Mouse (Mus musculus): Measurements from ENCODE around the gene Kif26a.

GRCm38 (mm10) chr12:112200045-112200444, 54.0 kb downstream of the Kif26a start:
- TF ChIP-seq CEBPB (IDR thresholded peaks at IDR 0.05; ENCODE audit: insufficient read depth, poor library complexity, severe bottlenecking) (no peak), MYOG (IDR thresholded peaks at IDR 0.05; ENCODE audit: control insufficient read depth in 1 of 3, insufficient read depth in 1 of 3, insufficient read length in 2 of 3, low read depth in 2 of 3) (no peak), TCF12 (IDR thresholded peaks at IDR 0.05; ENCODE audit: insufficient read depth, poor library complexity, severe bottlenecking) (no peak), USF1 (IDR thresholded peaks at IDR 0.05; ENCODE audit: low read depth) (no peak), POLR2A (IDR thresholded peaks at IDR 0.05; ENCODE audit: insufficient read length, low read depth) (no peak), POLR2AphosphoS2 (IDR thresholded peaks at IDR 0.05; ENCODE audit: insufficient read length, low read depth) (no peak), MAX (IDR thresholded peaks at IDR 0.05; ENCODE audit: low read depth) (no peak), E2F4 (IDR thresholded peaks at IDR 0.05; ENCODE audit: insufficient read depth) (no peak), TCF3 (IDR thresholded peaks at IDR 0.05; ENCODE audit: insufficient read length, low read depth) (no peak), REST (IDR thresholded peaks at IDR 0.05; ENCODE audit: insufficient read depth, insufficient read length) (no peak), MYOD1 (IDR thresholded peaks at IDR 0.05; ENCODE audit: control insufficient read depth in 1 of 3, insufficient read length in 2 of 3, low read depth in 2 of 3) (no peak)

Data from myocyte (in vitro differentiated cells).